Comparison of ENCODE assay signal across 17 mouse cellular contexts in genomic region chr7:133634932-133635650, GRCm38 (mm10). TPM values are rescaled to one million over a fixed set of nuclear protein-coding genes. Genes with fewer than 3 reads are reported as not detected.
DNase-seq lines count a peak whose midpoint lies in the region; ATAC-seq and TF ChIP-seq lines count a peak whose summit lies in the region.
"Had no signal": no experiment of that assay in that cellular context is flagged by ENCODE, and none has a peak within 500 bp of the region (broad histone marks: within the 10 kb centered on the region; RNA-seq: fewer than 3 reads in every experiment).

No protein-coding gene starts in this region.

- H3K4me2 ChIP-seq in hindbrain, embryonic 14.5 days (replicated peaks) = no peak overlapping the region
- no peak overlapping the region for H3K4me2 ChIP-seq in embryonic facial prominence, embryonic 14.5 days (ENCODE audit: low read depth, low read length)
- H3K4me2 ChIP-seq in limb, embryonic 14.5 days (replicated peaks; ENCODE audit: low read depth, low read length, severe bottlenecking) = no peak overlapping the region
- H3K4me2 ChIP-seq: forebrain, embryonic 15.5 days; liver, embryonic 13.5 days had no signal

- no peak for ATAC-seq in hindbrain, embryonic 14.5 days (ENCODE audit: low FRiP score)
- no peak for ATAC-seq in embryonic facial prominence, embryonic 14.5 days (ENCODE audit: low read depth)
- ATAC-seq in limb, embryonic 14.5 days (ENCODE audit: low FRiP score, low read depth) = peak; percentile 18; the same call in 1 of the 2 replicates
- ATAC-seq in cerebellum, adult (ENCODE audit: insufficient number of reproducible peaks, low FRiP score, low TSS enrichment) = no peak
- ATAC-seq: forebrain, embryonic 15.5 days had no signal

- peaks cover 11% of the 10 kb centered on the region for H3K36me3 ChIP-seq in hindbrain, embryonic 10.5 days
- H3K36me3 ChIP-seq in hindbrain, embryonic 14.5 days (replicated peaks; ENCODE audit: control insufficient read depth, insufficient read depth) = peaks cover 8% of the 10 kb centered on the region
- no peaks in the 10 kb centered on the region; the same call in 1 of the 2 replicates for H3K36me3 ChIP-seq in embryonic facial prominence, embryonic 14.5 days (ENCODE audit: control insufficient read depth, insufficient read depth, low read length)
- no peaks in the 10 kb centered on the region; the same call in 1 of the 2 replicates for H3K36me3 ChIP-seq in limb, embryonic 14.5 days (ENCODE audit: control insufficient read depth, insufficient read depth, low read length)

- H3K27me3 ChIP-seq in hindbrain, embryonic 10.5 days (ENCODE audit: insufficient read depth, poor library complexity, severe bottlenecking) = no peaks in the 10 kb centered on the region
- no peaks in the 10 kb centered on the region for H3K27me3 ChIP-seq in hindbrain, embryonic 14.5 days (ENCODE audit: control insufficient read depth, insufficient read depth, low read length)
- H3K27me3 ChIP-seq in embryonic facial prominence, embryonic 14.5 days (replicated peaks; ENCODE audit: control insufficient read depth, insufficient read depth, low read length) = no peaks in the 10 kb centered on the region
- H3K27me3 ChIP-seq in limb, embryonic 14.5 days (ENCODE audit: control insufficient read depth, insufficient read depth, low read length) = no peaks in the 10 kb centered on the region
- H3K27me3 ChIP-seq: forebrain, embryonic 15.5 days had no signal

- peaks cover 16% of the 10 kb centered on the region for H3K4me1 ChIP-seq in hindbrain, embryonic 10.5 days (replicated peaks)
- H3K4me1 ChIP-seq in hindbrain, embryonic 14.5 days (replicated peaks; ENCODE audit: control insufficient read depth, insufficient read depth, low read length) = peaks cover 8% of the 10 kb centered on the region; the same call in 1 of the 2 replicates
- H3K4me1 ChIP-seq in embryonic facial prominence, embryonic 14.5 days (ENCODE audit: control insufficient read depth, insufficient read depth, low read length) = peaks cover 13% of the 10 kb centered on the region
- H3K4me1 ChIP-seq in limb, embryonic 14.5 days (ENCODE audit: control insufficient read depth, insufficient read depth, low read length) = peaks cover 17% of the 10 kb centered on the region

- no peak for TF ChIP-seq POLR2A in limb, embryonic 14.5 days (IDR thresholded peaks at IDR 0.05; ENCODE audit: borderline replicate concordance, extremely low read depth, insufficient read depth, insufficient read length)

- no peaks in the 10 kb centered on the region for H3K9me3 ChIP-seq in hindbrain, embryonic 10.5 days
- no peaks in the 10 kb centered on the region for H3K9me3 ChIP-seq in hindbrain, embryonic 14.5 days (ENCODE audit: control insufficient read depth, low read length)
- no peaks in the 10 kb centered on the region for H3K9me3 ChIP-seq in embryonic facial prominence, embryonic 14.5 days (ENCODE audit: control insufficient read depth, low read length)
- H3K9me3 ChIP-seq in limb, embryonic 14.5 days (ENCODE audit: control insufficient read depth, low read length) = no peaks in the 10 kb centered on the region
- H3K9me3 ChIP-seq: forebrain, embryonic 15.5 days; liver, embryonic 13.5 days had no signal

- 60% methylated on average over 10 of the region's 12 CpGs for WGBS in hindbrain, embryonic 10.5 days
- 67% methylated on average over 10 of the region's 12 CpGs for WGBS in hindbrain, embryonic 14.5 days
- 29% methylated on average over 10 of the region's 12 CpGs for WGBS in embryonic facial prominence, embryonic 14.5 days
- WGBS in limb, embryonic 14.5 days = 25% methylated on average over 10 of the region's 12 CpGs

- no peak overlapping the region for H3K27ac ChIP-seq in hindbrain, embryonic 10.5 days
- no peak overlapping the region for H3K27ac ChIP-seq in hindbrain, embryonic 14.5 days
- H3K27ac ChIP-seq in embryonic facial prominence, embryonic 14.5 days (replicated peaks; ENCODE audit: low read depth, low read length) = peak overlapping the region; percentile 46
- H3K27ac ChIP-seq in limb, embryonic 14.5 days (replicated peaks; ENCODE audit: low read depth, low read length) = peak overlapping the region; percentile 10; the same call in 1 of the 2 replicates
- H3K27ac ChIP-seq: forebrain, embryonic 15.5 days; left cerebral cortex, adult 2 months; liver, embryonic 13.5 days; macrophage had no signal

- DNase-seq in hindbrain, embryonic 10.5 days (ENCODE audit: low spot score) = peak; percentile 29
- no peak for DNase-seq in hindbrain, embryonic 14.5 days (ENCODE audit: low spot score)
- DNase-seq in NIH3T3 (ENCODE audit: low read depth) = peak; percentile 62
- peak; percentile 94 for DNase-seq in embryonic facial prominence, embryonic 14.5 days (ENCODE audit: low spot score)
- peak; percentile 84 for DNase-seq in limb, embryonic 14.5 days (ENCODE audit: low spot score)
- DNase-seq in thymus, postnatal 14 days = no peak
- DNase-seq in thymus, postnatal 36 days = no peak
- DNase-seq: cerebellum, adult 18-20 months; gastrocnemius, postnatal 25 days; kidney, adult 11 months; liver, embryonic 13.5 days had no signal

- no peak overlapping the region for H3K9ac ChIP-seq in hindbrain, embryonic 14.5 days
- no peak overlapping the region for H3K9ac ChIP-seq in embryonic facial prominence, embryonic 14.5 days (ENCODE audit: low read depth, low read length)
- no peak overlapping the region for H3K9ac ChIP-seq in limb, embryonic 14.5 days (ENCODE audit: low read depth, low read length, severe bottlenecking)
- H3K9ac ChIP-seq: forebrain, embryonic 15.5 days; liver, embryonic 13.5 days had no signal

- no peak overlapping the region for H3K4me3 ChIP-seq in hindbrain, embryonic 10.5 days
- H3K4me3 ChIP-seq in hindbrain, embryonic 14.5 days (replicated peaks; ENCODE audit: low read length) = no peak overlapping the region
- no peak overlapping the region for H3K4me3 ChIP-seq in embryonic facial prominence, embryonic 14.5 days (ENCODE audit: low read depth, low read length)
- no peak overlapping the region for H3K4me3 ChIP-seq in limb, embryonic 14.5 days (replicated peaks; ENCODE audit: low read length)
- H3K4me3 ChIP-seq: forebrain, embryonic 15.5 days; left cerebral cortex, adult 2 months; liver, embryonic 13.5 days had no signal

RNA-seq across cellular contexts. Expression of gene Edrf1, which starts 2.3 kb away (rescaled TPM):
- polyA plus RNA-seq in hindbrain, embryonic 10.5 days (2016; fragmentation: Nextera tagmentation; extraction: Ambion mirVana) = 23.0 and 28.3 TPM in 2 replicates
- polyA plus RNA-seq in hindbrain, embryonic 14.5 days (2014; fragmentation: Nextera tagmentation; extraction: Ambion mirVana) = 21.3 and 24.3 TPM in 2 replicates
- 19.7 and 22.8 TPM in 2 replicates for polyA plus RNA-seq in embryonic facial prominence, embryonic 14.5 days (2014; fragmentation: Nextera tagmentation; extraction: Ambion mirVana)
- polyA plus RNA-seq in limb, embryonic 14.5 days (2012; rRNA removed) = 20.9 and 21.8 TPM in 2 replicates
- 22.6 and 22.7 TPM in 2 replicates for polyA plus RNA-seq in limb, embryonic 14.5 days (2014; fragmentation: Nextera tagmentation; extraction: Ambion mirVana)

RNA-seq across cellular contexts. Expression of gene Tex36, which starts 33.1 kb away (rescaled TPM):
- 0.16 TPM in 1 of 2 replicates, not detected in the other for polyA plus RNA-seq in hindbrain, embryonic 10.5 days (2016; fragmentation: Nextera tagmentation; extraction: Ambion mirVana)
- not detected in 2 replicates for polyA plus RNA-seq in hindbrain, embryonic 14.5 days (2014; fragmentation: Nextera tagmentation; extraction: Ambion mirVana)
- not detected in 2 replicates for polyA plus RNA-seq in embryonic facial prominence, embryonic 14.5 days (2014; fragmentation: Nextera tagmentation; extraction: Ambion mirVana)
- polyA plus RNA-seq in limb, embryonic 14.5 days (2012; rRNA removed) = not detected in 2 replicates
- not detected in 2 replicates for polyA plus RNA-seq in limb, embryonic 14.5 days (2014; fragmentation: Nextera tagmentation; extraction: Ambion mirVana)
- polyA plus RNA-seq: cortical plate, adult 2 months; forebrain, embryonic 15.5 days; heart, embryonic 14.5 days; liver, embryonic 13.5 days; macrophage had no signal

RNA-seq across cellular contexts. Expression of gene Mmp21, which starts 44.8 kb away (rescaled TPM):
- polyA plus RNA-seq in hindbrain, embryonic 10.5 days (2016; fragmentation: Nextera tagmentation; extraction: Ambion mirVana) = 0.09 TPM in 1 of 2 replicates, not detected in the other
- 0.12 and 0.13 TPM in 2 replicates for polyA plus RNA-seq in hindbrain, embryonic 14.5 days (2014; fragmentation: Nextera tagmentation; extraction: Ambion mirVana)
- polyA plus RNA-seq in embryonic facial prominence, embryonic 14.5 days (2014; fragmentation: Nextera tagmentation; extraction: Ambion mirVana) = 0.08 and 0.14 TPM in 2 replicates
- polyA plus RNA-seq in limb, embryonic 14.5 days (2012; rRNA removed) = 0.08 TPM in 1 of 2 replicates, not detected in the other
- polyA plus RNA-seq in limb, embryonic 14.5 days (2014; fragmentation: Nextera tagmentation; extraction: Ambion mirVana) = not detected in 2 replicates
- polyA plus RNA-seq: forebrain, embryonic 15.5 days; heart, embryonic 14.5 days; macrophage had no signal

Comparison
In these comparisons a context has a peak if more than half of its experiments do, and no peak if none do; other contexts are left out.
1. DNase-seq: peak in hindbrain, embryonic 10.5 days (single experiment), NIH3T3 (single experiment), embryonic facial prominence, embryonic 14.5 days (single experiment) and limb, embryonic 14.5 days (single experiment); none in hindbrain, embryonic 14.5 days (single experiment), thymus, postnatal 14 days (single experiment) and thymus, postnatal 36 days (0 of 2).
2. H3K27ac ChIP-seq: peak in embryonic facial prominence, embryonic 14.5 days (single experiment) and limb, embryonic 14.5 days (single experiment); none in hindbrain, embryonic 10.5 days (single experiment) and hindbrain, embryonic 14.5 days (single experiment).